Mouse (Mus musculus) CH12F3 (cell line): ENCODE results near the gene Mtnr1a.

ENCODE experiments used
- in situ Hi-C: fragments of 300-500 bp; cut with MboI; formaldehyde crosslinking; loops from 2 replicates; pipeline ENCODE4 v1.14.3; 2020; ENCODE audit warnings: low sequenced_read_pairs

Gene Mtnr1a

DNA sequence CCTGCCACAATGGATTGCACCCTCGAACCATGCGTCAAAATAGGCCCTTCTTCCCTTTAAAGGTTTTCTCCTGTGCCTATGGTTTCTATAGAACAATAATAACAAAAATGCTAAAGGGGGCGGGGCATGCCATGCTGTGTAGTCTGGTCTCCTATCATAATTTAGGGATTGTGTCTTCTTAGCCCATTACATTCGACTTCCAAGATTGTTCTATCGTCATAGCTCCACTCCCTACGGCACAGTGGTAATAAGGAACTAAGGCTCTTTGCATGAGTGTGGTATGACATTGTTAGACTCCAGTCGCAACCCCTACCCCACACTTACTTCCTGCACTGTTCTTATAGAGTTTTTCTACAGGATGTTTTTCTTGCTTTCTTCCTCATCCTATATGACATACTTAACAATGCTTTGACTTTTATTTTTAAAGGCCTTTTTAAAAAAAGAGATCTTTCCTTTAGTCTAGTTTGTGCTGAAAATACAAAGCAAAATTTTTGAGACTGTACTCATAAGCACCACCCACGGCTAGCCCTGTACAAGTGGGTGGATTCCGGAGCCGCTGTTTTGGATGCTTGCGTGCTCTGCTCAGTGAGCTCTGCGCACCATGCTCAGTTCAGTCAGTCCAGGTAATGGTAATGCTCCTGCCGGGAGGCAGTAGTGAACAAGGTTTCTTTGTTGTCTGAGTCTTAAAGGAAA lies 40.6 kb downstream of the Mtnr1a start:
- in situ Hi-C loops: no loop called here

GRCm38 (mm10) chr8:45110064-45110812 lies 41.3 kb downstream of the Mtnr1a start:
- in situ Hi-C loops: no loop called here

GRCm38 (mm10) chr8:45110813-45111104 lies 41.8 kb downstream of the Mtnr1a start:
- in situ Hi-C loops: no loop called here

- in situ Hi-C loops: no loop called here
Observed at GRCm38 (mm10) chr8:45111820-45112219, 42.9 kb downstream of the Mtnr1a start.

- in situ Hi-C loops: no loop called here
Observed at GRCm38 (mm10) chr8:45117588-45117987, 48.7 kb downstream of the Mtnr1a start.

- in situ Hi-C loops: no loop called here
Observed at GRCm38 (mm10) chr8:45125680-45126079, 56.7 kb downstream of the Mtnr1a start.
